Mouse (Mus musculus): Measurements from ENCODE around the gene Ubqln1.

- TF ChIP-seq GATA1 (IDR thresholded peaks at IDR 0.05; ENCODE audit: borderline replicate concordance, low read length) (no peak), CTCF (IDR thresholded peaks at IDR 0.05; ENCODE audit: low read depth, low read length) (no peak), TAL1 (conservative IDR thresholded peaks at IDR 0.05; ENCODE audit: low read depth, low read length) (no peak), POLR2AphosphoS5 (IDR thresholded peaks at IDR 0.05; ENCODE audit: insufficient replicate concordance, low read depth, low read length) (no peak), GATA2 (IDR thresholded peaks at IDR 0.05; ENCODE audit: borderline replicate concordance, low read depth, low read length) (no peak)
These were observed 58.4 kb downstream of the Ubqln1 start for GRCm38 (mm10) chr13:58157036-58157435.

All from G1E (cell line).